Mouse (Mus musculus) embryonic stem cell, embryonic (primary cell): ENCODE measurements around the gene Ddi2.

ENCODE experiments used
- CTCF ChIA-PET, 4 experiments: fragments of 300-600 bp in 2 of 4; fragments of 350-600 bp in 2 of 4; sonication (Branson Sonifier 250); formaldehyde crosslinking; loops; one replicate each; lab custom pipeline; 2022; ENCODE audit warnings: inconsistent platforms in 2 of 4; lab: Charles Lee
- POLR2A ChIA-PET, 4 experiments: fragments of 300-600 bp in 2 of 4; fragments of 350-600 bp in 2 of 4; sonication (Branson Sonifier 250); formaldehyde crosslinking; loops; one replicate each; lab custom pipeline; 2022; ENCODE audit warnings: antibody characterized with exemption in 4 of 4, inconsistent platforms in 1 of 4; lab: Charles Lee

Gene Ddi2

GRCm38 (mm10) chr4:141682706-141683230, 40.5 kb downstream of the Ddi2 start:
- POLR2A ChIA-PET, result interaction anchor here in 2 of 4 experiments (0.5 to 8.9 kb wide), 14 partner anchors 11 to 120 kb away, joined by 3 to 102 read pairs (median 6); partner anchors contain the start of genes Plekhm2 (in 2 of the 2), Casp9 (in 1 of the 2), Ddi2 (in 1 of the 2) and Tmem82 (in 1 of the 2)
- CTCF ChIA-PET, result interaction anchor here in 2 of 4 experiments (0.6 to 1.2 kb wide), 2 partner anchors 20 to 175 kb away, joined by 3 read pairs; no protein-coding TSS in a partner anchor

GRCm38 (mm10) chr4:141681767-141682166, 41.5 kb downstream of the Ddi2 start:
- POLR2A ChIA-PET, result interaction anchor here (0.5 to 8.9 kb wide), 17 partner anchors 10 to 1612 kb away, joined by 3 to 102 read pairs (median 5); partner anchors contain the start of genes Plekhm2 (in 2 of the 4), Tmem82 (in 2 of the 4), Casp9 (in 1 of the 4) and Ddi2 (in 1 of the 4)
- CTCF ChIA-PET, result interaction anchor here in 3 of 4 experiments (0.6 to 2.0 kb wide), 4 partner anchors 10 to 1644 kb away, joined by 3 to 16 read pairs (median 8); no protein-coding TSS in a partner anchor

- CTCF ChIA-PET, result interaction anchor here in 3 of 4 experiments (0.6 to 2.0 kb wide), 3 partner anchors 9 to 11 kb away, joined by 3 to 11 read pairs (median 3); no protein-coding TSS in a partner anchor
Measured at GRCm38 (mm10) chr4:141680892-141681291, 42.3 kb downstream of the Ddi2 start.

GRCm38 (mm10) chr4:141679016-141679415, 44.2 kb downstream of the Ddi2 start:
- POLR2A ChIA-PET, result interaction anchor here (0.5 to 8.9 kb wide), 30 partner anchors 8 to 710 kb away, joined by 3 to 102 read pairs (median 4); partner anchors contain the start of genes Plekhm2 (in 3 of the 4), Casp9 (in 1 of the 4), Ddi2 (in 1 of the 4) and Kazn (in 1 of the 4)
- CTCF ChIA-PET, result interaction anchor here in 3 of 4 experiments (0.5 to 1.0 kb wide), 4 partner anchors 19 to 302 kb away, joined by 3 to 7 read pairs (median 4); no protein-coding TSS in a partner anchor

More at GRCm38 (mm10) chr4:141680892-141681291, 42.3 kb downstream of the Ddi2 start:
- POLR2A ChIA-PET, result interaction anchor here (0.5 to 8.9 kb wide), 19 partner anchors 9 to 419 kb away, joined by 3 to 102 read pairs (median 4); partner anchors contain the start of genes Ddi2 (in 2 of the 4), Plekhm2 (in 2 of the 4) and Tmem82 (in 2 of the 4)

GRCm38 (mm10) chr4:141676462-141676979, 46.7 kb downstream of the Ddi2 start:
- POLR2A ChIA-PET, result interaction anchor here in 3 of 4 experiments (0.6 to 1.7 kb wide), 11 partner anchors 12 to 140 kb away, joined by 3 to 7 read pairs (median 3); partner anchors contain the start of genes Plekhm2 (in 1 of the 3) and Tmem82 (in 1 of the 3)
- CTCF ChIA-PET, result interaction anchor here in 1 of 4 experiments (0.9 kb wide), 1 partner anchor 289 kb away, joined by 3 read pairs; no protein-coding TSS in a partner anchor

GRCm38 (mm10) chr4:141672325-141672724, 50.9 kb downstream of the Ddi2 start:
- ChIA-PET POLR2A (interaction anchor here (0.6 to 9.2 kb wide), 45 partner anchors 9 to 385 kb away, joined by 3 to 102 read pairs (median 4); partner anchors contain the start of genes Ddi2 (in 2 of the 4), Rsc1a1 (in 2 of the 4), Tmem82 (in 2 of the 4) and Casp9 (in 1 of the 4)), CTCF (interaction anchor here (0.5 to 3.6 kb wide), 12 partner anchors 9 to 261 kb away, joined by 3 to 18 read pairs (median 3); no protein-coding TSS in a partner anchor)

GRCm38 (mm10) chr4:141671389-141671788, 51.8 kb downstream of the Ddi2 start:
- ChIA-PET CTCF (interaction anchor here (0.6 to 3.6 kb wide), 5 partner anchors 10 to 1208 kb away, joined by 3 to 18 read pairs (median 5); no protein-coding TSS in a partner anchor), POLR2A (interaction anchor here in 3 of 4 experiments (0.7 to 9.2 kb wide), 25 partner anchors 8 to 246 kb away, joined by 3 to 102 read pairs (median 4); partner anchors contain the start of genes Casp9 (in 1 of the 3), Rsc1a1 (in 1 of the 3), Slc25a34 (in 1 of the 3) and Tmem82 (in 1 of the 3))

- POLR2A ChIA-PET, result interaction anchor here (0.5 to 9.2 kb wide), 16 partner anchors 7 to 105 kb away, joined by 3 to 102 read pairs (median 5); partner anchors contain the start of gene Rsc1a1 (in 1 of the 4)
- CTCF ChIA-PET, result interaction anchor here in 2 of 4 experiments (0.6 to 0.8 kb wide), 2 partner anchors 11 to 12 kb away, joined by 3 to 16 read pairs; no protein-coding TSS in a partner anchor
Measured at GRCm38 (mm10) chr4:141669898-141670712, 53.1 kb downstream of the Ddi2 start.

GRCm38 (mm10) chr4:141664799-141665198, 58.4 kb downstream of the Ddi2 start, which contains the start of gene Plekhm2:
TSS of gene Plekhm2 (minus strand) at chr4:141664899.
- ChIA-PET CTCF (interaction anchor here in 2 of 4 experiments (0.5 to 1.5 kb wide), 3 partner anchors 22 to 1828 kb away, joined by 3 to 7 read pairs (median 3); partner anchors contain the start of gene Tmem82 (in 1 of the 2)), POLR2A (interaction anchor here (0.5 to 2.9 kb wide), 16 partner anchors 8 to 233 kb away, joined by 3 to 31 read pairs (median 6); no protein-coding TSS in a partner anchor)

- ChIA-PET POLR2A (interaction anchor here (0.5 to 2.9 kb wide), 34 partner anchors 8 to 406 kb away, joined by 3 to 31 read pairs (median 4); partner anchors contain the start of gene Dnajc16 (in 1 of the 4)), CTCF (interaction anchor here in 3 of 4 experiments (0.8 to 1.5 kb wide), 4 partner anchors 8 to 45 kb away, joined by 3 to 7 read pairs (median 4); partner anchors contain the start of genes Slc25a34 (in 1 of the 3) and Tmem82 (in 1 of the 3))
Measured at GRCm38 (mm10) chr4:141664011-141664745, 59.0 kb downstream of the Ddi2 start.

- ChIA-PET CTCF (interaction anchor here in 3 of 4 experiments (0.8 to 1.6 kb wide), 6 partner anchors 9 to 45 kb away, joined by 3 to 7 read pairs (median 4); partner anchors contain the start of genes Slc25a34 (in 2 of the 3) and Tmem82 (in 1 of the 3)), POLR2A (interaction anchor here in 3 of 4 experiments (0.8 to 2.9 kb wide), 24 partner anchors 9 to 407 kb away, joined by 3 to 31 read pairs (median 6); partner anchors contain the start of genes Dnajc16 (in 1 of the 3) and Rsc1a1 (in 1 of the 3))
Measured at GRCm38 (mm10) chr4:141663122-141663931, 59.9 kb downstream of the Ddi2 start.

- ChIA-PET CTCF (interaction anchor here in 3 of 4 experiments (0.6 kb wide), 3 partner anchors 132 to 316 kb away, joined by 3 to 7 read pairs (median 3); partner anchors contain the start of gene Casp9 (in 1 of the 3)), POLR2A (interaction anchor here in 2 of 4 experiments (1.9 to 4.2 kb wide), 3 partner anchors 8 to 10 kb away, joined by 6 to 35 read pairs (median 7); no protein-coding TSS in a partner anchor)
Measured at GRCm38 (mm10) chr4:141660884-141661283, 62.3 kb downstream of the Ddi2 start.

- CTCF ChIA-PET, result interaction anchor here (0.6 to 2.3 kb wide), 20 partner anchors 9 to 632 kb away, joined by 3 to 18 read pairs (median 4); no protein-coding TSS in a partner anchor
- POLR2A ChIA-PET, result interaction anchor here in 2 of 4 experiments (0.6 to 4.2 kb wide), 12 partner anchors 8 to 236 kb away, joined by 3 to 35 read pairs (median 4); partner anchors contain the start of gene Casp9 (in 1 of the 2)
Measured at GRCm38 (mm10) chr4:141659739-141660138, 63.5 kb downstream of the Ddi2 start.

- CTCF ChIA-PET, result interaction anchor here (0.6 to 2.3 kb wide), 17 partner anchors 10 to 631 kb away, joined by 3 to 18 read pairs (median 4); partner anchors contain the start of gene Tmem82 (in 1 of the 4)
- POLR2A ChIA-PET, result interaction anchor here in 2 of 4 experiments (0.7 to 4.2 kb wide), 6 partner anchors 10 to 135 kb away, joined by 3 to 35 read pairs (median 4); partner anchors contain the start of gene Casp9 (in 1 of the 2)
Measured at GRCm38 (mm10) chr4:141658846-141659484, 64.3 kb downstream of the Ddi2 start.
